Mouse (Mus musculus): Measurements from ENCODE around the gene March1.
"Not testable (repeated sequence)": the region's sequence is repeated elsewhere in the genome, so short reads cannot be mapped to it uniquely, and the experiment has no call there.

The March1 gene

DNA sequence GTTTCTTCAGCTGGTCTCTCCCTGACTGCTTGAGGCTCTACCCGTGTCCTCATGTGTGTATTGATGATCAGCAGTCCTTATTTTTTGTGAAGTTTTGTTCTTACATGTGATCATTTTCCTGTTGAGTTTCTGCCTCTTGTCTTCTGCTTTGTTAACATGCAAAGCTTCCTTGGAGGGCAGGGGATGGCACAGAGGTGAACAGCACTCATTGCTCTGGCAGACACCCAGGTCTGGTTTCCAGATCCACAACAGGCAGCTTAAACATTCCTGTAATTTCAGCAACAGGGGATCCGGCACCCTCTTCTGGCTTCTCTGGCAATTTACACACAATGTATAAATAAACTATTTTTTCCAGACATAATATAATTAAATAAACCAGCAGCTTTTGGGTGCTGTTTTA, 652.4 kb downstream of the March1 start:
- in situ Hi-C loops (cut with MseI, MboI) = no loop called here

GRCm38 (mm10) chr8:66317824-66318223, 700.1 kb downstream of the March1 start:
- in situ Hi-C loops (cut with MseI, MboI) = no loop called here

DNA sequence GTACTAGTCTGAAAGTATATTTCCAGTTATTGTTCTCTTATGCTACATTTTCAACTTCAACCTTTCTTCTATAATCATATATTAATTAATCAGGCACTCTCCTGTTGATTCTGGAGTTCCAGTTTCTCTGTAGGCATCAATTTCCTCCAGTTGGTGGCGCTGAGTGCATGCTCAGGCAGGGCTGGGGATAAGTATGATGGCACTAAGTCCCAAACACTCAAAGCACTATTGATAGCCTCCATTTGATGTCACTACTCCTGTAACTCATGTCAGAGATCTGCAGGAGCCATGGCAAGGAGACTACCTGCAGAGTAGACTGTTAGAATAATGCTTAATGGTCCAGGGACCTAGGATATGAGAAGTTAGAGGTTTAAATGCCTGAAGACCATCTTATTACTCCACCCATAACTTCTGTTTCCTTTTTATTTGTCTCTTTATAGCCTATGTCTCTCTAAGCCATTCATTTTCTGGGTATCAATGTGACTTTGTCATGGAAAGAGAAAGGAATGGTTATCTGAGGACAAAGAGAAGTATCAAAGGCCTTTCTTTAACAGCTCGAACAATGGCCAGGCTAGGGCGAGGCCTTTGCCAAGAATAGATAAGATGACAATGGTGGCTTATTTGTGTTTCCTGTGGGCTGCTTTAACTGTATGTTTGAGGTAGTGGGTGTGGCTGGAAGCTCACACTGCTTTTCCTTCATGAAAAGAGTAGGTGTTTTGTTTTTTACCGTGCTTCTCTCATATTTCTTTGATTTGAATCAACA, 705.5 kb downstream of the March1 start:
- in situ Hi-C loops (cut with MseI, MboI) = loop anchor here (10.0 kb wide), 1 partner anchor 112 kb away; no protein-coding TSS in a partner anchor

- in situ Hi-C loops (cut with MseI, MboI) = loop anchor here (10.0 kb wide), 1 partner anchor 108 kb away; no protein-coding TSS in a partner anchor
Measured at GRCm38 (mm10) chr8:66326396-66326795, 708.7 kb downstream of the March1 start.

DNA sequence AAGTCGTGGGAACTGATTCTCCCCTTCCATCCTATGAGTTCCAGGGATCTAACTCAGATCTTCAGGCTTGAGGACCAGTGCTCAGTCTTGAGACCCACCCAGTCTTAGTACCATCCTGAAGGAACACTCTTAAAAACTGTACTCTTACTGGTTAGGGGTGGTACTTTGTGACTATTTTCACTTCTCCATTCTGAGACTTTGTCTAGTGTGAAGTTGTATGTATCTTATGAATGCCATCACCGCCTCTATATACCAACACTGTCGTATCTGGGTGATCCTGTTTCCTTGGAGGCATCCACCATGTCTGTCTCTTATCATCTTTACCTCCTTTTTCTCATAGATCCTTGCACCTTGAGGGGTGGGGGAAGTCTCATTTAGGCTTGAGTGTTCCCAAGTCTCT, 714.5 kb downstream of the March1 start:
- in situ Hi-C loops (cut with MseI, MboI) = no loop called here

GRCm38 (mm10) chr8:66334265-66334664, 716.6 kb downstream of the March1 start:
- in situ Hi-C loops (cut with MseI, MboI) = no loop called here

DNA sequence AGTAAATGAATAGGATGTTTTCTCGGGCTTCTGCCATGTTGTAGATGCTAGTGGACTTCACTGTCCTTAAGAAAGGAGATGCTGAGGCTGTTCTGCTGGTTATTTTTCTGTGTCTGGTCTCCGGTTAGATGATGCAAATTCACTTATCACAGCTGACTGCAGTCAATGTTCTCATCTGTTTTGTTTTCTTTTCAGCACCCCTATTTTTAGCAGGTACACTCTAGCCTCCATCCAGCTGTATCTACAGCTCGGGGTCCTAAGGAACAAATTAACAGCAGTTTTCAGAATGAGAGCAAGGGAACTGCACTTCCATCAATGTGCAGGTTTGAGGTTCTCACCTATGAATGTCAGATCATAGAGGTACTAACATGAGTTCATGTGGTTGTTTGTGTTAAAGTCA, 721.9 kb downstream of the March1 start:
- in situ Hi-C loops (cut with MseI, MboI) = no loop called here

DNA sequence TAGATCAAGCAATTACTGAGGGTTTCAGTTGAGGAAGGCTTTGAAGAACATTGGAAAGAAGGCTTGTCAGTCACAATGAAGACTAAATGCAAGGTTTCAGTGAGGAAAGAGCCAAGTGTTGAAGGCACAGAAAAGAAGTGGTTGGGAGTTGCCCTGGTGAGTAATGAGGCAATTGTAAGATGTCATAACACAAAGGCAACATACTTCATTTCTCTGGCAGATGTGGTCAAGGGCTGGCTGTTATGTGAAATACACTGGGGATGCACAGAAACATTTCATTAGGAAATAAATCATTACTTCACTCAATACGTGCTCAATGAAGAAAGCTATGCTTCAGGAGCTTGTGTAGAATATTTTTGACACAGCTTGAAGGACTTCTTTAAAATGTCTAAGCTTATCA, 725.2 kb downstream of the March1 start:
- in situ Hi-C loops (cut with MseI, MboI) = no loop called here

GRCm38 (mm10) chr8:66362882-66363801, 745.4 kb downstream of the March1 start:
- in situ Hi-C loops (cut with MseI, MboI) = no loop called here

- in situ Hi-C loops (cut with MseI, MboI) = no loop called here
Measured at GRCm38 (mm10) chr8:66383694-66384373, 766.1 kb downstream of the March1 start.

- in situ Hi-C loops (cut with MseI, MboI) = no loop called here
Measured at GRCm38 (mm10) chr8:66386008-66386407, 768.3 kb downstream of the March1 start.

- in situ Hi-C loops (cut with MseI, MboI) = no loop called here
Measured at GRCm38 (mm10) chr8:66388693-66389092, 771.0 kb downstream of the March1 start.

GRCm38 (mm10) chr8:66391554-66391953, 773.9 kb downstream of the March1 start:
- in situ Hi-C loops (cut with MseI, MboI) = no loop called here

- in situ Hi-C loops (cut with MseI, MboI) = no loop called here
Measured at GRCm38 (mm10) chr8:66392900-66393299, 775.2 kb downstream of the March1 start.

DNA sequence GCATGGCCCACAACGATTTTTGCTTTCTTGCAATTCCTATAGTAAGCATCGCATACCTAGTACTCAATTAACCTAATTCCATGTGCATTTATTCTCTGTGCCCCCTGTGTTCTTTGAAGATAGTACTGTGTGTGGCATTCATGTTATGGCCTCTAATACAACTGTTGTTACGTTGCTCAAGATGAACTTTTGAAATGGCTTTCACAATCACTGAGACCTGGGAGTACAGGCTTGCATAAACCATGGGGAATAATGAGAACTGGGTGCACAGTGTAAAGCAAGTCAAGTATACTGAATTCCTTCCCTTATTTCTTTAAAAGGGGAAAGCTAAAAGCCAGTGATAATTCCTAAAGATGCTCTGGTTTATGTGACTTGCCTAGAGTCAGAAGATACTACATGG, 776.4 kb downstream of the March1 start:
- in situ Hi-C loops (cut with MseI, MboI) = no loop called here

GRCm38 (mm10) chr8:66397811-66398210, 780.1 kb downstream of the March1 start:
- in situ Hi-C loops (cut with MseI, MboI) = no loop called here

- in situ Hi-C loops (cut with MseI, MboI) = no loop called here
Measured at GRCm38 (mm10) chr8:66400050-66400449, 782.4 kb downstream of the March1 start.

DNA sequence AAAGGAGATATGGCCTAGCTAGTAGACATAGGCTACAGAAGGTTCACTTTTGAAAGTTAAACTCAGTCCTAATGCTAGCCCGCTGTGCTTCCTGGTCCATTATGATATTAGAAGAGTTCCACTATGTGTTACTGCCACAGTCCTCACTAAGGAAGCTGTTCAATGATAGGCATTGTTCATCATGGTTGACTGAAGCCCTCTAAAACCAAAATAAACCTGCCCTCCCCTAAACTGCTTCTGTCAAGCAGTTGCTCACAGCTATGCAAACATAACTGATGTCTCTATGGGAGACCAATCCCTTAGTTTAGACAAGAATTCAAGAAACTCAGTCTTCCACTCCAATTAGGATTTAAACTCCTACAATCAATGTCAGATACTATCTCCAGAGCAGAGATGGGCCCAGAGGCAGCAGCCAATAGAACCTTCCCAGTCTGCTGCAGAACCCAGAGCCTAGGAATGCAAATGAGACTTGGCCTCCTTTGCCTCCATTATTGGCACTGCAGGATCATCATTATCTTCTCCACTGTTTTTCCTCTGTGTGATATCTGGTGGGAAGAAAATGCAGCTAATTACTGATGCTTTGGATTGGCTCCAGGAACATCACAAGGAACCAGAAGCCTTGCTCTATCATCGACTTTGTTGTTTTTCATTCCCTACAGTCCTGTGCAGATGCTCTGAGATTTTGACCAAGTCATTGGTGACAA, 787.2 kb downstream of the March1 start:
- in situ Hi-C loops (cut with MseI, MboI) = no loop called here

DNA sequence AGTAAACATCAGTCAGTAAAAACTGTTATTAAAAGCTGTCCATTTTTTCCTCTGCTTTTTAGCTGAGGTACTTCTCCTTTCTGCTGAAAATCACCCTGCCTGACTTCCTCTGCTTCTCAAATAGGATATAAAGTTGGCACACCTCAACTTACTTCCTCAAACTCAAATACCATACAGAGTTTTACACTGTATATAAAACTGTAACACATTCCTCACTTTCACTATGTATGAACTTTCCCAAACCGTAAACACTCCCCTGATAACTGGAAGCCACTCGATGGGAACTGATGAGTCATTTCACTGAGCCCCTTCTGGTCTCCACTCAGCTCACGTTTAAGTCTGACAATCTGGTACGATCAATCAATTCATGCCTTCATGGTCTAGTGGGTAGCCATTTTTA, 788.1 kb downstream of the March1 start:
- in situ Hi-C loops (cut with MseI, MboI) = not testable (repeated sequence)

GRCm38 (mm10) chr8:66406596-66407361, 789.1 kb downstream of the March1 start:
- in situ Hi-C loops (cut with MseI, MboI) = no loop called here
